Mouse (Mus musculus): ENCODE results near the gene Traf5.

Traf5 gene

GRCm38 (mm10) chr1:192061666-192062306 is 30.6 kb downstream of the Traf5 start:
- DNase-seq, result peak; percentile 71

- no peak for DNase-seq
Measured at GRCm38 (mm10) chr1:192058911-192059310, 33.4 kb downstream of the Traf5 start.

- DNase-seq, result no peak
Measured at GRCm38 (mm10) chr1:192053726-192054125, 38.6 kb downstream of the Traf5 start.

GRCm38 (mm10) chr1:192052986-192053385 is 39.4 kb downstream of the Traf5 start:
- DNase-seq, result no peak

GRCm38 (mm10) chr1:192052461-192052860 is 39.9 kb downstream of the Traf5 start:
- DNase-seq, result no peak

- no peak for DNase-seq
Measured at GRCm38 (mm10) chr1:191999022-191999421, 93.3 kb downstream of the Traf5 start.

- no peak for DNase-seq
Measured at GRCm38 (mm10) chr1:191996621-191997185, 95.7 kb downstream of the Traf5 start.

GRCm38 (mm10) chr1:191995916-191996315 is 96.4 kb downstream of the Traf5 start:
- DNase-seq, result no peak

- DNase-seq, result peak; percentile 66
Measured at GRCm38 (mm10) chr1:191995488-191995887, 96.9 kb downstream of the Traf5 start.

GRCm38 (mm10) chr1:191994476-191994875 is 97.9 kb downstream of the Traf5 start:
- DNase-seq, result no peak

GRCm38 (mm10) chr1:191992040-191992780 is 100.1 kb downstream of the Traf5 start:
- DNase-seq, result no peak

GRCm38 (mm10) chr1:191989994-191990393 is 102.4 kb downstream of the Traf5 start:
- DNase-seq, result peak; percentile 97

- no peak for DNase-seq
Measured at GRCm38 (mm10) chr1:191989060-191989459, 103.3 kb downstream of the Traf5 start.

- DNase-seq, result no peak
Measured at GRCm38 (mm10) chr1:191988646-191989045, 103.7 kb downstream of the Traf5 start.

GRCm38 (mm10) chr1:191987481-191987769 is 104.9 kb downstream of the Traf5 start:
- DNase-seq, result no peak

GRCm38 (mm10) chr1:191986674-191987480 is 105.5 kb downstream of the Traf5 start:
- DNase-seq, result no peak

- DNase-seq, result peak; percentile 59
Measured at GRCm38 (mm10) chr1:191981426-191982102, 110.8 kb downstream of the Traf5 start.

- peak; percentile 59 for DNase-seq
Measured at GRCm38 (mm10) chr1:191977187-191977586, 115.2 kb downstream of the Traf5 start, which contains the start of gene Rd3. TSS of gene Rd3 (plus strand) at chr1:191977370.

GRCm38 (mm10) chr1:191974509-191975405 is 117.6 kb downstream of the Traf5 start:
- DNase-seq, result peak; percentile 74

- DNase-seq, result no peak
Measured at GRCm38 (mm10) chr1:191969939-191970338, 122.4 kb downstream of the Traf5 start.

- DNase-seq, result peak; percentile 87
Measured at GRCm38 (mm10) chr1:191964773-191965481, 127.4 kb downstream of the Traf5 start.
